Mouse (Mus musculus): ENCODE measurements around the gene Cdkn2aipnl. TPM values are rescaled to one million over a fixed set of nuclear protein-coding genes. Genes with fewer than 3 reads are reported as not detected.

The Cdkn2aipnl gene
- 129 and 139 TPM in 2 replicates for polyA plus RNA-seq (2014; fragmentation: Nextera tagmentation; extraction: Ambion mirVana)

DNA sequence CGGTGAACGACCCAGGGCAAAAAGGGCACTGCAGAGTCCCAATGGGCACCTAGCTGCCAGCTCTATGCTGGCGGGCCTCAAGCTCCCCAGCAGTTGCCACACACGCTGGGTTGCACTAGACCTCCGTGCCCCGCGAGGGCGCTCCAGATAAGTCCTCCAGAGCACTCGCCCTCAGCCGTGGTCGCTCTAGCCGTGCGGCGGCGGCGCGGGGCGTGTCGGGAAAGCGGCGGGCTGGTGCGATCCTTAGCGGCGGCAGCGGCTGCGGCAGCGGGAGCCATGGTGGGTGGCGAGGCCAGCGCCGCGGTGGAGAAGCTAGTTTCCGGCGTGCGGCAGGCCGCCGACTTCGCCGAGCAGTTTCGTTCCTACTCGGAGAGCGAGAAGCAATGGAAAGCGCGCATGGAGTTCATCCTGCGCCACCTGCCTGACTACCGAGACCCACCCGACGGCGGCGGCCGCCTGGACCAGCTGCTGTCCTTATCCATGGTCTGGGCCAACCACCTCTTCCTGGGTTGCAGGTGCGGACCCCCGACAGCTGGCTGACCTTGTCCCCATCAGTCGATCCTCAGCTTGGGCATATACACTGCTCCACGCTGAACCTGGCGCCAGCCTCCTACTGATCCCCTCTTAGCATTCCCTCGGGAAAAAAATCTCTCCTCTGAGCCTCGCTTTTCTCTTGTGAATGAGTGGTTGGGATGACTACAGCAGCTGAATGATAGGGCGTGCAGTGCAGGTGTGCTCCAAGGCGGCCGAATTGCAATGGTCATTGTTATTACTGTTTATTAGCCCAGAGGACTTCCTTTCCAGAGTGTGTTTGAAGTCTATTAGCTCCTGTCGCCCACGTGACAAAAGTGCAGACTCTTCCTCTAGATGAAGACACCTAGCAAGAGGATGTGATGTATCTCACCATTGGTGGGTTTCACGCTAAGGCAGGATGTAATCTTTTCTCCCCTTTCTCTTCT, at the start of gene Cdkn2aipnl:
Cdkn2aipnl (plus strand) TSS at position 219 of the 959 bp plus-strand sequence.
- WGBS, result 2% methylated on average over 63 of the region's 63 CpGs
- H3K9me3 ChIP-seq (ENCODE audit: control insufficient read depth, low read length), result no peaks in the 10 kb centered on the region
- H3K9ac ChIP-seq (ENCODE audit: low read length), result peak within 1 kb of the TSS; percentile 88
- H3K4me2 ChIP-seq (ENCODE audit: low read depth, severe bottlenecking), result peak within 1 kb of the TSS; percentile 82
- 0 out of 2 replicates have a peak, but pooled peaks cover 2% of the 10 kb centered on the region for H3K4me1 ChIP-seq (ENCODE audit: control insufficient read depth, insufficient read depth, low read length)
- ATAC-seq (ENCODE audit: insufficient number of reproducible peaks, low FRiP score, low TSS enrichment, low read depth) (peak; percentile 80), DNase-seq (ENCODE audit: low spot score) (peak; percentile 99)
- no peaks in the 10 kb centered on the region for H3K27me3 ChIP-seq (ENCODE audit: control insufficient read depth, insufficient read depth, low read length)
- peaks cover 7% of the 10 kb centered on the region; the same call in 1 of the 2 replicates for H3K36me3 ChIP-seq (ENCODE audit: control insufficient read depth, insufficient read depth, low read length)
- H3K4me3 ChIP-seq (ENCODE audit: low read depth, low read length), result peak within 1 kb of the TSS; percentile 71
- no peak within 1 kb of the TSS for H3K27ac ChIP-seq (replicated peaks; ENCODE audit: low read depth, low read length)

DNA sequence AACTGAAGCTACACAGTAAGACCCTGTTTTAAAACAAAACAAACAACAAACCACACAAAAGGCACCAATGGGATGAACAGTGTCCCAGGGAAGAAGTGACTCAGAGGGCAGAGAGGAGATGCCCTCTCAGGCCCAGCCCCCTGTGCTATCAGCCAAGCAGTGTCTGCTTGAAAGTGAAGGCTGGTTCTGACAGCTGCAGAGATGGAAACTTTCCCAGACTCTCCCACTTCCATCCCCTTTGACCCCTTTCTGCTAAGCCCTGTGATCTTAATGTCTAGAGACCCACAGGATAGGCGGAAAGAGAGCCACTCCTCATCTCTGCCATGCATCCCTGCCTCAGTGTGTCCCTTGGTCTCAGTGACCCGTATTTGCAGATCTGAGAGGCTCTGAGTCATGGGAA, 49.5 kb upstream of the Cdkn2aipnl start:
- Histone ChIP-seq H3K9me3 (ENCODE audit: control insufficient read depth, low read length) (no peaks in the 10 kb centered on the region), H3K9ac (ENCODE audit: low read length) (no peak overlapping the region), H3K36me3 (ENCODE audit: control insufficient read depth, insufficient read depth, low read length) (no peaks in the 10 kb centered on the region), H3K4me2 (ENCODE audit: low read depth, severe bottlenecking) (no peak overlapping the region), H3K4me1 (ENCODE audit: control insufficient read depth, insufficient read depth, low read length) (peaks cover 10% of the 10 kb centered on the region), H3K27ac (replicated peaks; ENCODE audit: low read depth, low read length) (no peak overlapping the region), H3K27me3 (ENCODE audit: control insufficient read depth, insufficient read depth, low read length) (0 out of 2 replicates have a peak, but pooled peaks cover 2% of the 10 kb centered on the region), H3K4me3 (ENCODE audit: low read depth, low read length) (no peak overlapping the region)
- ATAC-seq (ENCODE audit: insufficient number of reproducible peaks, low FRiP score, low TSS enrichment, low read depth) (no peak), DNase-seq (ENCODE audit: low spot score) (no peak)
- WGBS, result 68% methylated on average over 2 of the region's 2 CpGs

DNA sequence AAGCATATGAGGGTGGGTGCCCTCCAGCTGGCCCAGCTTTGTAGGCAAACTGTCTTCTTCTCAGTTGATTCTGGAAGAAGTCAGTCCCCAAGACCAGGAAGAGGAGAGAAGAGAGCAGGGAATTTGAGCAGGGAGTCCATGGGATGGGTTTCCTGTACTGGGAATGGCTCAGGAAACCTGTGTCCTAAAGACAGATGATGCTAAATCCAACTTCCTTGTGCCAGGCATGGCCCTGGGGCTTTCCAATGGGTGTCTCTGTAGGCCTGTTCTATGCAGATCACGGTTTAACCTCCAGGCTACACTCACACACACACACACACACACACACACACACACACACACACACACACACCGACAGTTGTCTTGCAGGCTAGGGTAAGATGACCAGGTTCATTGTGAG, 48.9 kb upstream of the Cdkn2aipnl start:
- H3K4me1 ChIP-seq (ENCODE audit: control insufficient read depth, insufficient read depth, low read length), result peaks cover 10% of the 10 kb centered on the region

DNA sequence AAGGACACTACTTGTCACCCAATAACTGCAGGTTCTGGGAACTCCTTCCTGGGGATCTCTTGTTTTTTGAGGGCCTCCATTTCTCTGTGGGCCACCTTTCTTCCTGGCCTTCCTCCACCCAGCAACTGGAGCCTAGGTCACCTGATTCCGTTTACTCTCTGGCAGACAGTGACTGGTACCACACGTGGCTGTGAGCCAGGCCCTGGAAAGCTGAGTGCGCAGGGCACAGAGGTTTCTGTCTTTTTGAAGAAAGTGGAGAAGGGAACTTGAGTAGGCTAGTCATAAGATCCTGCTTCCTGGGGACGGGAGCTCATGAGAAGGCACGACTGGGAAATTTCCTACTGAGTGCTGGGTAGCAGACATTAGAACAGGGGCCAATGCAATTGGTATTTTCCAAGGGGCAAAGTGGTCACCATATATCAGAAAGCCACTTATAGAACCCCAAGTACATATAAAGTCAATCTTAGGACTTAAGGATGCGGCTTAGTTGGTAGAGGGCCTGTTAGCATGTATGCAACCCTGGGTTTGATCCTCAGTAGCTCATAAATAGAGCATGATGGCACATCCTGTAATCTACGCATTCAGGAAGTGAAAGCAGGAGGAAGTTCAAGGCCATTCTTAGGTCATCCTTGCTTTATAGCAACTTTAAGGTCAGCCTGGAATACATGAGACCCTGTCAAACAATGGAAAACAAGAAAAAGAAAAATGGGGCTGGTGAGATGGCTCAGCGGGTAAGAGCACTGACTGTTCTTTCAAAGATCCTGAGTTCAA, 45.9 kb upstream of the Cdkn2aipnl start:
- DNase-seq (ENCODE audit: low spot score) (no peak), ATAC-seq (ENCODE audit: insufficient number of reproducible peaks, low FRiP score, low TSS enrichment, low read depth) (no peak)
- Histone ChIP-seq H3K4me1 (ENCODE audit: control insufficient read depth, insufficient read depth, low read length) (peaks cover 4% of the 10 kb centered on the region; the same call in 1 of the 2 replicates), H3K9ac (ENCODE audit: low read length) (no peak overlapping the region), H3K27me3 (ENCODE audit: control insufficient read depth, insufficient read depth, low read length) (0 out of 2 replicates have a peak, but pooled peaks cover under 1% of the 10 kb centered on the region), H3K4me3 (ENCODE audit: low read depth, low read length) (no peak overlapping the region), H3K9me3 (ENCODE audit: control insufficient read depth, low read length) (no peaks in the 10 kb centered on the region; the same call in 1 of the 2 replicates), H3K36me3 (ENCODE audit: control insufficient read depth, insufficient read depth, low read length) (no peaks in the 10 kb centered on the region), H3K27ac (replicated peaks; ENCODE audit: low read depth, low read length) (no peak overlapping the region), H3K4me2 (ENCODE audit: low read depth, severe bottlenecking) (no peak overlapping the region)
- 85% methylated on average over 8 of the region's 8 CpGs for WGBS

More for the DNA sequence above, 48.9 kb upstream of the Cdkn2aipnl start:
- no peak overlapping the region for H3K9ac ChIP-seq (ENCODE audit: low read length)
- no peaks in the 10 kb centered on the region; the same call in 1 of the 2 replicates for H3K9me3 ChIP-seq (ENCODE audit: control insufficient read depth, low read length)
- H3K36me3 ChIP-seq (ENCODE audit: control insufficient read depth, insufficient read depth, low read length), result no peaks in the 10 kb centered on the region
- H3K4me2 ChIP-seq (ENCODE audit: low read depth, severe bottlenecking), result no peak overlapping the region
- 90% methylated on average over 2 of the region's 2 CpGs for WGBS
- H3K27ac ChIP-seq (replicated peaks; ENCODE audit: low read depth, low read length), result no peak overlapping the region
- H3K27me3 ChIP-seq (ENCODE audit: control insufficient read depth, insufficient read depth, low read length), result 0 out of 2 replicates have a peak, but pooled peaks cover 2% of the 10 kb centered on the region
- no peak for DNase-seq (ENCODE audit: low spot score)
- H3K4me3 ChIP-seq (ENCODE audit: low read depth, low read length), result no peak overlapping the region
- ATAC-seq (ENCODE audit: insufficient number of reproducible peaks, low FRiP score, low TSS enrichment, low read depth), result no peak

DNA sequence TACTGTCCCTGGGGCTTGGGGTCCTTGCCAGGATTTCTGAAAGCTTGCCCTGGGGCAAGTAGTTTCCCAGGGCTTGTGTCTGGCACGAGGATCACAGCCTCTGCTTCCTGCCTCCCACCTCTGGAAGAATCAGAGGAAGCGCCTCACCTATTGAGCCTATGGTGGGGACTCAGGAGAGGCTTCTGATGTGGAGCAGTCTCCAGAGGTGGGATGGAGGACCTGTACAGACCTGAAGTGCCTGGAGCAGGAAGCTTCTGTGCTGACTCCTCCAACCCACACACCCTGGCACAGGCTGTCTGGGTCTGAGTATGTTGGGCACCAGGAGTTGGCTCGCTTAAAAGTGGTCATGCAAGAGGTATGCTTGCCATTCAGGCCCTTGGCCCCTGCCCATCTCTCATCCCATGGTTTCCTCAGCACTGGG, 45.0 kb upstream of the Cdkn2aipnl start:
- WGBS, result 77% methylated on average over 3 of the region's 3 CpGs
- DNase-seq (ENCODE audit: low spot score) (no peak), ATAC-seq (ENCODE audit: insufficient number of reproducible peaks, low FRiP score, low TSS enrichment, low read depth) (no peak)
- Histone ChIP-seq H3K4me3 (ENCODE audit: low read depth, low read length) (no peak overlapping the region), H3K4me1 (ENCODE audit: control insufficient read depth, insufficient read depth, low read length) (no peaks in the 10 kb centered on the region), H3K9me3 (ENCODE audit: control insufficient read depth, low read length) (no peaks in the 10 kb centered on the region; the same call in 1 of the 2 replicates), H3K27ac (replicated peaks; ENCODE audit: low read depth, low read length) (no peak overlapping the region), H3K27me3 (ENCODE audit: control insufficient read depth, insufficient read depth, low read length) (no peaks in the 10 kb centered on the region), H3K4me2 (ENCODE audit: low read depth, severe bottlenecking) (no peak overlapping the region), H3K9ac (ENCODE audit: low read length) (no peak overlapping the region), H3K36me3 (ENCODE audit: control insufficient read depth, insufficient read depth, low read length) (no peaks in the 10 kb centered on the region)

DNA sequence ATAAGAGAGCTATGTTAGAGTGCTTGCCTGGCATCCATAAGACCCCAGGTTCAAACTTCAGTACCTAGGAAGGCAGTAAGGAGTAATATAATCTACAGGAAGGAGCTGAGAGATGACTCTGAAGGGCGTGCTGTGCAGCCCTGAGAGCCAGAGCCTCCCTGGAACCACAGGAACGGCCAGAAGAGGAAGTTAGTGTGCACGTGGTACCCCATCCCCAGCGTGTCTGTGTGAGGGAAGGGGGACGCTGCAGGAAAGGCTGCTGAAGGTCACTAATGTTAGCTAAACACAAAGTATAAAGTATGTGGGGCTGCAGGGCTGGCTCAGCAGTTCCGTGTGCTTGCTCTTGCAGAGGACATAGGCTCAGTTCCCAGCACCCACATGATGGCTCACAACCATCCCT, 41.9 kb upstream of the Cdkn2aipnl start:
- no peaks in the 10 kb centered on the region for H3K36me3 ChIP-seq (ENCODE audit: control insufficient read depth, insufficient read depth, low read length)
- no peaks in the 10 kb centered on the region for H3K27me3 ChIP-seq (ENCODE audit: control insufficient read depth, insufficient read depth, low read length)
- DNase-seq (ENCODE audit: low spot score) (no peak), ATAC-seq (ENCODE audit: insufficient number of reproducible peaks, low FRiP score, low TSS enrichment, low read depth) (no peak)
- no peak overlapping the region for H3K27ac ChIP-seq (replicated peaks; ENCODE audit: low read depth, low read length)
- H3K4me3 ChIP-seq (ENCODE audit: low read depth, low read length), result no peak overlapping the region
- WGBS, result 73% methylated on average over 6 of the region's 6 CpGs
- H3K4me1 ChIP-seq (ENCODE audit: control insufficient read depth, insufficient read depth, low read length), result no peaks in the 10 kb centered on the region
- H3K9me3 ChIP-seq (ENCODE audit: control insufficient read depth, low read length), result no peaks in the 10 kb centered on the region; the same call in 1 of the 2 replicates
- H3K9ac ChIP-seq (ENCODE audit: low read length), result no peak overlapping the region
- H3K4me2 ChIP-seq (ENCODE audit: low read depth, severe bottlenecking), result no peak overlapping the region

DNA sequence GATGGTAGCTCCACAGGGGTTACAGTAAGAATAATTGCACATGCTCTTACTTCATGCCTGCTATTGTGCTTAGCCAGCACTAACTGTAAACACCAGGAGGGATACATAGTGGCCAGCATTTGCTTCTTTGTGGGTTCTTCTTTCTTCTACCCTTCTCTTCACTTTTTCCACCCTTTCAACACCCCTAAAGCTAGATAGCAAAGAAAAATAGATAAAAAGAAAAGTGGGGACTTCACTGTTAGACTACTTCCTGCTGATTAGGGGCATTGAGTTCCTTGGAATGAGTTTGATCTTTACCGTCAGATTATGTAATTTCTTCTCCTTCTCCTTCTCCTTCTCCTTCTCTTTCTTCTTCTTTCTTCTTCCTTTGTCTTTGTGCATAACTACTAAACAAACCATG, 41.1 kb upstream of the Cdkn2aipnl start:
- 92% methylated on average over 1 of the region's 1 CpGs for WGBS
- no peak overlapping the region for H3K4me2 ChIP-seq (ENCODE audit: low read depth, severe bottlenecking)
- ATAC-seq (ENCODE audit: insufficient number of reproducible peaks, low FRiP score, low TSS enrichment, low read depth) (no peak), DNase-seq (ENCODE audit: low spot score) (no peak)
- no peaks in the 10 kb centered on the region for H3K27me3 ChIP-seq (ENCODE audit: control insufficient read depth, insufficient read depth, low read length)
- no peak overlapping the region for H3K27ac ChIP-seq (replicated peaks; ENCODE audit: low read depth, low read length)
- H3K9ac ChIP-seq (ENCODE audit: low read length), result no peak overlapping the region
- H3K9me3 ChIP-seq (ENCODE audit: control insufficient read depth, low read length), result no peaks in the 10 kb centered on the region; the same call in 1 of the 2 replicates
- H3K4me1 ChIP-seq (ENCODE audit: control insufficient read depth, insufficient read depth, low read length), result no peaks in the 10 kb centered on the region
- H3K36me3 ChIP-seq (ENCODE audit: control insufficient read depth, insufficient read depth, low read length), result no peaks in the 10 kb centered on the region
- H3K4me3 ChIP-seq (ENCODE audit: low read depth, low read length), result no peak overlapping the region

DNA sequence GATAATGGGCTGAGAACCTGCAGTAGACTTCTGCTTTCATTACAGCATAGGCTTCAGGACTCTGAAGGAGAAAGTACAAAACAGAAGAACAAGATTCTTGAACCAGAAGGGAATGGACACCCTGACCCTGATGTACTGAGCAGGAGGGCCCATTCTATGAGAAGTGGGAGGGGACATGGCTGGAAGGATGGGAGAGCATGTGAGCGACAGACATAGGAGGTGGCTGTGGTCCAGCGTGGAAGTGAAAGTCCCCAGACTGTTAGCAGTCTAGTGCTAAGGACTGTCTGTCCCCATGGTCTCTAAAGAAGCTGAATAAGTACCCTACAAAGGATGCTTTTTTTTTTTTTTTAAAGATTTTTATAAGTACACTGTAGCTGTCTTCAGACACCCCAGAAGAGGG, 40.4 kb upstream of the Cdkn2aipnl start:
- no peak overlapping the region for H3K9ac ChIP-seq (ENCODE audit: low read length)
- no peaks in the 10 kb centered on the region for H3K36me3 ChIP-seq (ENCODE audit: control insufficient read depth, insufficient read depth, low read length)
- no peaks in the 10 kb centered on the region; the same call in 1 of the 2 replicates for H3K9me3 ChIP-seq (ENCODE audit: control insufficient read depth, low read length)
- no peaks in the 10 kb centered on the region for H3K27me3 ChIP-seq (ENCODE audit: control insufficient read depth, insufficient read depth, low read length)
- DNase-seq (ENCODE audit: low spot score), result no peak
- WGBS, result 84% methylated on average over 2 of the region's 2 CpGs
- H3K4me3 ChIP-seq (ENCODE audit: low read depth, low read length), result no peak overlapping the region
- H3K4me2 ChIP-seq (ENCODE audit: low read depth, severe bottlenecking), result no peak overlapping the region
- no peak overlapping the region for H3K27ac ChIP-seq (replicated peaks; ENCODE audit: low read depth, low read length)
- H3K4me1 ChIP-seq (ENCODE audit: control insufficient read depth, insufficient read depth, low read length), result no peaks in the 10 kb centered on the region
- ATAC-seq (ENCODE audit: insufficient number of reproducible peaks, low FRiP score, low TSS enrichment, low read depth), result no peak
